Mouse (Mus musculus) intestine, embryonic 14.5 days (tissue): ENCODE measurements around the gene Rtkn2. TPM values are rescaled to one million over a fixed set of nuclear protein-coding genes. Genes with fewer than 3 reads are reported as not detected.
A peak's percentile ranks its signal among the peaks of the same experiment; 100 is the strongest.

Experiments used
- ATAC-seq: fragments of 200-750 bp; cut with Nextera tagmentation; replicated peaks from 2 replicates; pipeline ENCODE4 v1.8.0; 2017; ENCODE audit warnings: low read depth, moderate number of reproducible peaks, moderate TSS enrichment, moderate library complexity; ENCODE audit not compliant: low FRiP score, low TSS enrichment
- DNase-seq: peaks from one replicate; pipeline ENCODE4 v3.0.0-alpha.2; 2018; ENCODE audit warnings: low spot score
- H3K27ac ChIP-seq: fragments of 300-500 bp; sonication (generic); 2 replicates; pipeline ENCODE4 v1.5.1; 2014; ENCODE audit warnings: low read depth, mild to moderate bottlenecking, control low read depth
- H3K27me3 ChIP-seq: fragments of 300-500 bp; sonication (generic); replicated peaks from 2 replicates; pipeline ENCODE4 v1.6.1; 2014; ENCODE audit warnings: low read length, control low read depth; ENCODE audit not compliant: control insufficient read depth, insufficient read depth
- H3K36me3 ChIP-seq: fragments of 300-500 bp; sonication (generic); 2 replicates; pipeline ENCODE4 v1.6.1; 2014; ENCODE audit warnings: low read length, control low read depth; ENCODE audit not compliant: control insufficient read depth, insufficient read depth
- H3K4me1 ChIP-seq: fragments of 300-500 bp; sonication (generic); replicated peaks from 2 replicates; pipeline ENCODE4 v1.6.1; 2014; ENCODE audit warnings: low read length, control low read depth, mixed read lengths; ENCODE audit not compliant: control insufficient read depth, insufficient read depth
- H3K4me2 ChIP-seq: fragments of 300-500 bp; sonication (generic); 2 replicates; pipeline ENCODE4 v1.6.1; 2014; ENCODE audit warnings: low read length
- H3K4me3 ChIP-seq: fragments of 300-500 bp; sonication (generic); 2 replicates; pipeline ENCODE4 v1.5.1; 2014; ENCODE audit warnings: low read depth, low read length, control low read depth, mixed read lengths
- H3K9ac ChIP-seq: fragments of 300-500 bp; sonication (generic); 2 replicates; pipeline ENCODE4 v1.6.1; 2014; ENCODE audit warnings: mild to moderate bottlenecking, low read length
- H3K9me3 ChIP-seq: fragments of 300-500 bp; sonication (generic); 2 replicates; pipeline ENCODE4 v1.6.1; 2016; ENCODE audit warnings: low read length, control low read depth; ENCODE audit not compliant: control insufficient read depth
- WGBS: fragments of 180-500 bp; shearing (Covaris S2); extraction: QIAGEN DNeasy Blood & Tissue Kit; methylation state at CpG from one replicate; pipeline ENCODE4 v1.1.7; 2014; 5-methylcytosine and 5-hydroxymethylcytosine counted together
- polyA plus RNA-seq: library from polyadenylated mRNA; unstranded; fragments of >200 nt; fragmentation: Nextera tagmentation; extraction: Ambion mirVana; gene quantifications from 2 replicates; pipeline ENCODE4 v1.2.1, GENCODE M21; 2014

The Rtkn2 gene
- polyA plus RNA-seq, 1 experiment from 2014 or later, result 6.6 TPM

DNA sequence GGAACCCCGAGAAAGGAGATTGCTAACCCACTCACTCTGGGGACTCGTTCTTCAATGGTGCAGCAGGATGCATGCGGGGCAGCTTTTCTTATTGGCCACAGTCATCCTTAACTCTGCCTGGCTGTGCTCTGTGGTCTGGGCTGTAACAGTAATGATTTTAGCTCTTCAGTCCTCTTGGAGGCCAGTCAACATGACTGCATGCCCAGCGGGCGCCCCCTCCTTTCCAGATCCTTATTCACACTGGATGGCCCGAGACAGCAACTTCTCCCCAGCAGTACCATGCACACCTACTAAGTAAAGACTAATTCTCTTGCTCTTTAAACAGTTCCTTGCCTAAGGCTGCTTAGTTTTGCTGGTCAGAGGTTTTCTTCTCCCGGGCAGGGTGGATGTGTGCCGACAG lies 4.4 kb downstream of the Rtkn2 start:
- 94% methylated on average over 8 of the region's 8 CpGs for WGBS
- DNase-seq, result no peak
- H3K9me3 ChIP-seq, result no peaks in the 10 kb centered on the region
- no peak for ATAC-seq
- H3K4me3 ChIP-seq, result no peak overlapping the region
- H3K36me3 ChIP-seq, result peaks cover 7% of the 10 kb centered on the region; the same call in 1 of the 2 replicates
- H3K27ac ChIP-seq, result no peak overlapping the region
- H3K9ac ChIP-seq, result no peak overlapping the region
- H3K4me2 ChIP-seq, result no peak overlapping the region
- H3K27me3 ChIP-seq, result no peaks in the 10 kb centered on the region
- H3K4me1 ChIP-seq, result no peaks in the 10 kb centered on the region; the same call in 1 of the 2 replicates

DNA sequence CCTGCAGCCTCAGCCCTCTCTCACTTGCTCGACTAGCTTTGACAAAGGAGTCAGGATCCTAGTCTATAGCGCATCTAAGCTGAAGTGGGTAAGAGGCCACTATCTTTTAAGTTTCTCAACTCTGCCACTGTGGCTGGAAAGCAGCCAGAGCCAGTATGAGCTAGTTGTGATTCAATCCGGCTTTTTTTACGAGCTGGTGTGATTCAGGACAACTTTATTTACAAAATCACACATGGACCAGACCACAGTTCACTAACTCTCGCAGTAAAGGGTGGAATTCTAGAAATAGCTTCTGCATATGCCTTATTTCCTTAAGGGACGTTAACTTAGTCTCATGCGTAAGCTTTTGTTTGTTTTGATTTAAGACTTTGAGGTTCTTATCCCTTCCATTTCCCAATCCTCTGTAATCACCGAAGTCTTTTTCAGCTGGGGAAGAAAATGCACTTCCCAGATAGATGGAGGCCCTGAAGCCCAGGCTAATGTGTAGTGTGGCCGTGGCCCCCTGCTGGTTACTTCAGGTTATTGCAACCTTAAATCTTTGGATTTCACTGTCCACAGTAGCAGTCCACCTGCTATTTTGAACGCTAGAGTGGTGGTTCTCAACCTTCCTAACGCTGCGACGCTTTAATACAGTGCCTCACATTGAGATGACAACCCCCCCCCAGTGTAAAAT lies 5.0 kb downstream of the Rtkn2 start:
- WGBS, result 36% methylated on average over 13 of the region's 13 CpGs
- no peaks in the 10 kb centered on the region for H3K27me3 ChIP-seq
- H3K4me1 ChIP-seq, result no peaks in the 10 kb centered on the region; the same call in 1 of the 2 replicates
- DNase-seq (peak; percentile 63), ATAC-seq (no peak; the same call in 1 of the 2 replicates)
- H3K4me2 ChIP-seq, result no peak overlapping the region
- peaks cover 7% of the 10 kb centered on the region; the same call in 1 of the 2 replicates for H3K36me3 ChIP-seq
- H3K4me3 ChIP-seq, result no peak overlapping the region
- H3K27ac ChIP-seq, result no peak overlapping the region
- H3K9me3 ChIP-seq, result no peaks in the 10 kb centered on the region
- H3K9ac ChIP-seq, result no peak overlapping the region

DNA sequence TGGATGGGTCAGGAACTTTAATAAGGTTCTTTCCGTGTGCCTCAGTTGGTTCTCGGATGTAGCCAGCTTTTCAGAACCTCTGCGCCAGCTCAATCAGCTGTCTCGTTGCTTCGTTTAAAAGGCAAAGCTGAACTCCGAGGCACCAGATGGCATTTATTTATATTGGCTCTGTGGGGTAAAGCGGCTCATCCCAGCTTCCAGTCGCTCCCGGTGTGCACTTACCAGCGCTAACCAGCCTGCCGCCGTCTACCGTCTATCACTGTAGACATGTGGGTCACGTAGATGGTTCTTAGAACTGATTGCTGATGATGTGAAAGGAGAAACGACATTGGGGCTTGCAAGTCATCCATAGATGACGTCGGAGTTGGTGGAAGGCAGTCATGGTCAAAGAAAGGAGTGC lies 5.7 kb downstream of the Rtkn2 start:
- no peaks in the 10 kb centered on the region; the same call in 1 of the 2 replicates for H3K4me1 ChIP-seq
- H3K9ac ChIP-seq, result no peak overlapping the region
- DNase-seq (no peak), ATAC-seq (no peak)
- 89% methylated on average over 17 of the region's 17 CpGs for WGBS
- H3K4me2 ChIP-seq, result no peak overlapping the region
- peaks cover 7% of the 10 kb centered on the region; the same call in 1 of the 2 replicates for H3K36me3 ChIP-seq
- H3K9me3 ChIP-seq, result no peaks in the 10 kb centered on the region
- H3K4me3 ChIP-seq, result no peak overlapping the region
- H3K27ac ChIP-seq, result no peak overlapping the region
- no peaks in the 10 kb centered on the region for H3K27me3 ChIP-seq

DNA sequence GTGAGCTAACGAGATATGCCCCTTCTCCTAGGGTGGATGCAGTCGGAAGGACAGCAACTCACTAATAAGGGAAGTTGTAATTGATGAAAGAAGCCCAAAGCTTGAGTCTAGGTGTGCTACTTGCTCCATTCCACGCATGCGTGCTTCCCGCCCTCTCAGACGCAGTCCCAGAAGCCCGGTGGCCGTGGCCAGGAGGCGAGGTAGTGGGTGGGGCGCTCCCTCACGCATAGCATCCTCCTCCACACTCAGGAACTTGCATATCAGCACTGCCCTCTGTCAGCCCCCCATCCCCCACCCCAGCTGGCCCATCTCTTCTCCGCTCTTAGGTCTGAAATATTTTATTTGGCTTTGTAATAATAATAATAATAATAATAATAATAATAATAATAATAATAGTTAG lies 16.0 kb downstream of the Rtkn2 start:
- Histone ChIP-seq H3K27me3 (no peaks in the 10 kb centered on the region), H3K4me2 (no peak overlapping the region), H3K9me3 (no peaks in the 10 kb centered on the region), H3K4me3 (no peak overlapping the region), H3K27ac (no peak overlapping the region), H3K9ac (no peak overlapping the region), H3K36me3 (0 out of 2 replicates have a peak, but pooled peaks cover 7% of the 10 kb centered on the region), H3K4me1 (no peaks in the 10 kb centered on the region)
- no peak for DNase-seq
- WGBS, result 76% methylated on average over 12 of the region's 12 CpGs
- no peak for ATAC-seq

DNA sequence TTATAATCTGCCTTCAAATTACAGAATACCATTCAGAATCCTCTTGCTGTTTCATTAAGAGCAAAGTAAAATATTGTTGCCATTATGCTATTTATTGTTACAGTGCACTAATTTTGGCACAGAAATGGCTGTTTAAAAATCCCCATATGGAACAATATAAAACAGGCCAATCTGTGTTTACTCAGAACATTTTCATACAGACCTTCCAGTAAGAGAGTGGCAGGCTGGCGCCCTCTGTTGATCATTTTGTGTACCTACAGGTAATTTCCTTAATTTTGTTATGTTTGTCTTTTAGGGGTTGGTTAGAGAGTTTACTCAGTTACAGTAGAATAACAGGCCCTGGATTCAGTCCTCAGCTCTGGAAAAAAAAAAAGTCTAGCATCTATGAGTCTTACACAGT lies 16.8 kb downstream of the Rtkn2 start:
- H3K9me3 ChIP-seq, result no peaks in the 10 kb centered on the region
- 5% methylated on average over 1 of the region's 1 CpGs for WGBS
- no peak overlapping the region for H3K4me3 ChIP-seq
- no peak overlapping the region for H3K4me2 ChIP-seq
- DNase-seq (no peak), ATAC-seq (no peak)
- H3K9ac ChIP-seq, result no peak overlapping the region
- no peak overlapping the region for H3K27ac ChIP-seq
- H3K36me3 ChIP-seq, result 0 out of 2 replicates have a peak, but pooled peaks cover 4% of the 10 kb centered on the region
- H3K27me3 ChIP-seq, result no peaks in the 10 kb centered on the region
- no peaks in the 10 kb centered on the region for H3K4me1 ChIP-seq

DNA sequence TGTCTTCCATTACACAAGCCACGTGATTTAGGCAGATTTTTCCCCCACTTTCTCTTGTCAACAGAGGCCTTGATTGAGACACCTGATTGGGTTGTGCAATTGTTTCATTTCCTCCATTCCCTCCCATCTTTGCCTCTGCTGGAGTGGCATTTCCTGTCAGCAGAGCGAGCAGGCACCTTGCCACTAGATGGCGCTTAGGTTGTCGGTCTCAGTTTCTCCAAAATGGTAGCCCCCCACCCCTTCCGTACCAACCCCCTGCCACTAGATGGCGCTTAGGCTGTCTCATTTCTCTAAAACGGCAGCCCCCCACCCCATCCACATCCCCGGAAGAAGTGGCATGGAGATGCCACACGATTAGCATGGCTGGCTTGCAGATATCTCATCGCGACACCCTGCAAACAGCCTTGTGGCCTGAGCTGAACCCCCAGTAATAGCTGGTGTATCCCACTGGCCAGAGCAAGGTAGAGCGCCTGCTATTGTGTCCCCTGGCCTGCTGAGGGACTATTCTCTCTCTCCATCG lies 18.8 kb downstream of the Rtkn2 start:
- WGBS, result 39% methylated on average over 13 of the region's 13 CpGs
- H3K4me3 ChIP-seq, result no peak overlapping the region
- H3K9me3 ChIP-seq, result no peaks in the 10 kb centered on the region
- ATAC-seq, result no peak
- H3K27ac ChIP-seq, result no peak overlapping the region
- 0 out of 2 replicates have a peak, but pooled peaks cover 3% of the 10 kb centered on the region for H3K4me1 ChIP-seq
- no peaks in the 10 kb centered on the region for H3K27me3 ChIP-seq
- no peak overlapping the region for H3K4me2 ChIP-seq
- peak; percentile 72 for DNase-seq
- no peaks in the 10 kb centered on the region for H3K36me3 ChIP-seq
- H3K9ac ChIP-seq, result no peak overlapping the region

DNA sequence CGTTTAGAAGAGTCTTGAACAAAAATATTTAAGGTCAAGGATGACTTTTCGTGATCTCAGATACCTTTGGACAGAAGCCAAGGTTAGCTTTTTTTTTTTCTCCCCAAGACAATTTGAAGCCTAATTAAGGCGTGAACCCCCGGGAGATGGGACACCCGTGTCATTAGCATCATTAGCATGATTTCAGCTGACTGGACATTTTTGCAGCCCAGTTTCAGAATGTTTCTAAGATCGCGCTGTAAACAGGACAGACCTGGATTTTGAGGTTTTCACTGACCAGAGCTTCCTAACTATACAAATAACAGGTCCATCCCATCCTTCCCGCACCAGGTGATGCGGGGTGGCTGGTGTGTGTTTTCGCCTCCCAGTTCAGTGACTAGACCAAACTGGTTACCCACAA lies 19.8 kb downstream of the Rtkn2 start:
- ATAC-seq (no peak), DNase-seq (no peak)
- no peak overlapping the region for H3K27ac ChIP-seq
- WGBS, result 88% methylated on average over 10 of the region's 10 CpGs
- no peak overlapping the region for H3K4me2 ChIP-seq
- no peaks in the 10 kb centered on the region for H3K27me3 ChIP-seq
- no peak overlapping the region for H3K4me3 ChIP-seq
- H3K9me3 ChIP-seq, result no peaks in the 10 kb centered on the region
- 0 out of 2 replicates have a peak, but pooled peaks cover 6% of the 10 kb centered on the region for H3K4me1 ChIP-seq
- no peaks in the 10 kb centered on the region for H3K36me3 ChIP-seq
- H3K9ac ChIP-seq, result no peak overlapping the region

DNA sequence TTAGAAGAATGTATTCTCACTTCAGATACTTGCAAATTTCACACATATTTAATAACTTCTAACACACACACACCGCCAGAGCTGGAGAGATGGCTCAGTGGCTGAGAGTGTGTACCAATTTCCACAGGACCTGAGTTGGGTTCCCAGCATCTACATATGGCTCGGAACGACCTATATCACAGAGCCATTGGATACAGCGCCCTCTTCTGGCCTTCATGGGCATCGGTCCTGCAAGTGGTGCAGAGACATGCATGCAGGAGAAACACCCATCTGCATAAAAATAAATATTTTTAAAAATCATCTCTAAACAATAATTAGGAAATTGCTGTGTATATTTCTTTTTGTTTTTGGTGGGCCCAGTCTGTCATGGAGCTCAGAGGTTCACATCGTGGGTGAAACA lies 22.1 kb downstream of the Rtkn2 start:
- H3K27ac ChIP-seq, result no peak overlapping the region
- WGBS, result 91% methylated on average over 6 of the region's 6 CpGs
- H3K9ac ChIP-seq, result no peak overlapping the region
- no peaks in the 10 kb centered on the region for H3K9me3 ChIP-seq
- DNase-seq, result no peak
- ATAC-seq, result no peak
- no peak overlapping the region for H3K4me3 ChIP-seq
- H3K36me3 ChIP-seq, result no peaks in the 10 kb centered on the region
- 0 out of 2 replicates have a peak, but pooled peaks cover 6% of the 10 kb centered on the region for H3K4me1 ChIP-seq
- no peaks in the 10 kb centered on the region for H3K27me3 ChIP-seq
- H3K4me2 ChIP-seq, result no peak overlapping the region
